Mouse (Mus musculus) frontal cortex, adult (tissue): ENCODE measurements at regions not wholly inside any gene's neighbourhood (a gene's known extent, or its start where the extent isn't known, plus 50 kb on each side); places are given as distances from the start of the nearest gene placed in this dataset.

Experiments used
- ATAC-seq: cut with Nextera tagmentation; 2 replicates; pipeline ENCODE4 v1.9.2; 2017; ENCODE audit warnings: mild to moderate bottlenecking, moderate library complexity, mixed read lengths; ENCODE audit not compliant: low TSS enrichment

GRCm38 (mm10) chr10:95622879-95623517, 50.3 kb downstream of the Anapc15-ps start:
- no peak; the same call in 1 of the 2 replicates for ATAC-seq

DNA sequence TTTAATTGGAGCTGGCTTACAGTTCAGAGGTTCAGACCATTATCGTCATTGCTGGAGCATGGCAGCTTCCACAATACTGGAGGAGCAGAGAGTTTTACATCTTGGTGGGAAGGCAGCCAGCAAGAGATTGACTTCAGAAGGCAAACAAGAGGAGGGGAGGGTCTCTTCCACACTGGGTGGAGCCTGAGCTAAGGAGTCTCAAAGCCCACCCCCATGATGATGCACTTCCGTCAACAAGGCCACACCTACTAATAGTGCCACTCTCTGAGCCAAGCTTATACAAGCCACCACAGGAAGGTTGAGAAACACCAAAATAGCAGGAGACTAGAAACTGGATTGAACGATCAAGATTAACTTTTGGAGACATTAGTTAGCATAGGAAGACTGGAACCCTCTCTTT, 52.5 kb downstream of the Anapc15-ps start:
- no peak for ATAC-seq

DNA sequence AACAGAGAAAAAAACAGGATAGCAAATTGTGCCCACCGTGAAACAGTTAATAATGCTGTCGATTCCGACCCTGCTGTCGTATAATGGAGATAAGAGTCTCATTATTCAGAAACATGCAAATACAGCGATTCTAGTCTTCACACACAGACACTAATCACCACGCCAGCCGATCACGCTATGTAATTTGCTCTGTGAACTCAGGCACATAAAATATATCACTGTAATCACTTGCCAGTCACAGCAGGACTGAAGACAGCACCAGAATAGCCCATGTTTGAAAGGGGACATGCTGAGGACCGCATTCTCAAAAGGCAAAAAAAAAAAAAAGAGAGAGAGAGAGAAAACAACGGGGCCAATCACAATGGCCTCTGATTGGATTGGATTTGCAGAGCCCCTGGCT, 53.6 kb downstream of the Anapc15-ps start:
- ATAC-seq = no peak

GRCm38 (mm10) chr10:95618451-95619079, 54.6 kb upstream of the Nudt4 start:
- ATAC-seq = no peak

DNA sequence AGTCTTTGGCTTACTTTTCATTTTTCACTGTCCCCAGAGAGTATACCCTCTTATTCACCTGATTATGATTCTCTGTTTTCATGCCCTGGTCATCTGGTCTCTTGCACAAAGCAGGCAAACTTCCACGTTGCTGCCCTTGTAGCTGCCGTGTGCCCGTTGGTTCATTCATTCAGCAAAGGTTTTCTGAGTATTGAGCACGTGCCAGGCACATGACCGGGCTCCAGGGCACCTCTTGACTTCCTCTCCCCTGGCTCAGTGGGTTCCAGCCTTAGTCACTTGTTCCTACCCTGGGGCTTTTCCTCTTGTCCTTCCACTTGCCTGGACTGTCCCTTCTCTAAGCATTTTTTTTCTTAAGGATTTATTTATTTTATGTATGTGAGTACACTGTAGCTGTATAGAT, 52.9 kb upstream of the Nudt4 start:
- no peak; the same call in 1 of the 2 replicates for ATAC-seq

- ATAC-seq = peak; percentile 93
Measured at GRCm38 (mm10) chr10:95615849-95616650, 52.1 kb upstream of the Nudt4 start.
